Mouse (Mus musculus): ENCODE measurements around the gene Kcnk4.

GRCm38 (mm10) chr19:6925307-6925573, 9.1 kb downstream of the Kcnk4 start, which contains the start of gene Catsperz:
- TF ChIP-seq POLR2A (IDR thresholded peaks at IDR 0.05; ENCODE audit: control insufficient read depth in 1 of 2, insufficient read depth in 1 of 2, low read depth in 1 of 2, low read length in 2 of 2, poor library complexity in 1 of 2) (no peak), CTCF (IDR thresholded peaks at IDR 0.05 in 2 of 3, conservative IDR thresholded peaks at IDR 0.05 in 1 of 3; ENCODE audit: control insufficient read depth in 1 of 3, insufficient read depth in 1 of 3, low read depth in 2 of 3, low read length in 3 of 3, poor library complexity in 1 of 3, severe bottlenecking in 1 of 3) (no peak), HCFC1 (IDR thresholded peaks at IDR 0.05; ENCODE audit: low read depth, low read length) (no peak), TCF12 (IDR thresholded peaks at IDR 0.05; ENCODE audit: low read depth, low read length) (no peak), CHD2 (IDR thresholded peaks at IDR 0.05; ENCODE audit: low read length) (no peak), ZMIZ1 (IDR thresholded peaks at IDR 0.05; ENCODE audit: low read depth, low read length) (no peak), GABPA (IDR thresholded peaks at IDR 0.05; ENCODE audit: low read depth, low read length) (no peak), E2F4 (IDR thresholded peaks at IDR 0.05; ENCODE audit: borderline replicate concordance, low read depth, low read length) (no peak), USF2 (IDR thresholded peaks at IDR 0.05; ENCODE audit: borderline replicate concordance in 1 of 2, insufficient read depth in 1 of 2, low read depth in 1 of 2, low read length in 2 of 2) (no peak)

Measured in MEL (cell line).